Mouse (Mus musculus) heart, postnatal 0 days (tissue): ENCODE data around the gene Med21.

Source experiments
- CTCF ChIP-seq: IDR thresholded peaks from 2 replicates; pipeline ENCODE4 v1.5.1; 2016; ENCODE audit warnings: antibody characterized with exemption, control low read depth, low read depth
- EP300 ChIP-seq: IDR thresholded peaks from 2 replicates; pipeline ENCODE4 v1.6.1; 2016; ENCODE audit warnings: antibody characterized with exemption, low read depth

DNA sequence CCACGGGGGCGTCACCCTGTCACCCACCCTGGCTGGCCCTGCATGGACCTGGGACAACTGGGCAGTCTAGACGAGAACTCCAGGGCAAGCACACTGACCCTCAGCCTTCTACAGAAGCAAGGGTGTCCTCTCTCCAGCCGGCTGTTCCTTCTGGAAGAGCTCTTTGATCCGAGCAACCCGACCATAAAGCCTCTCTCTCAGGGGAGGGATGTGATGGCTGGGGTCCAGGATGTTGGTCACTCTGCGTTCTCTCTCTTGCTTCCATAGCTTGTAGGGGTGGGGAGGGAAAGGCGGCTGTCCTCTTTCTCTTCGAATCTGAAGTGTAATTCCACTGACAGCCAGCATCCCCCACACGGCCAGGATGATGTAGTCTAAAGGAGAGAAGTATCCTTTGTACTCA lies 38.7 kb upstream of the Med21 start:
- TF ChIP-seq CTCF (no peak), EP300 (no peak)
